Mouse (Mus musculus) skeletal muscle tissue, adult 2 months (tissue): ENCODE data around the gene Stk32c.

Experiments used
- DNase-seq: peaks from one replicate; pipeline ENCODE4 v3.0.0-alpha.2; 2012; ENCODE audit warnings: low read depth, low spot score

The Stk32c gene

DNA sequence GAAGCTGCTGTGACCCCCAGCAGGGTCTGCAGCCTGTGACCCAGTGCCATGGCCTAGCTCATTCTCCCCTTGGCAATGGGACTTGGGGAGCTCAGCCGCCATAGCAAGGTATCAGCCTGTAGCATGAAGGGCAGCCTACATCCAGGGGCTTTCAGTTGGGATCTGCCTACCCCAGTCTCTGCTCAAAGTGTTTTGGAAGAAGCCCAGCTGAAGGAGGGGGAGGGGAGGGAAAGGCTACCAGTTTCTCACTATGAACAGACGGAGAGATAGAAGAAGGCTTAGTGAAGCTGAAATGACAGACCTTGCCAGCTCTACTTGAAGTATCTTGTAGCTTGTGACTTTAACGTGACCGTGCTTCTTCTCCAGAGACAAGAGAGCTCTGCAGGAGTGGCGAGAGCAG is 16.7 kb upstream of the Stk32c start:
- DNase-seq = no peak

DNA sequence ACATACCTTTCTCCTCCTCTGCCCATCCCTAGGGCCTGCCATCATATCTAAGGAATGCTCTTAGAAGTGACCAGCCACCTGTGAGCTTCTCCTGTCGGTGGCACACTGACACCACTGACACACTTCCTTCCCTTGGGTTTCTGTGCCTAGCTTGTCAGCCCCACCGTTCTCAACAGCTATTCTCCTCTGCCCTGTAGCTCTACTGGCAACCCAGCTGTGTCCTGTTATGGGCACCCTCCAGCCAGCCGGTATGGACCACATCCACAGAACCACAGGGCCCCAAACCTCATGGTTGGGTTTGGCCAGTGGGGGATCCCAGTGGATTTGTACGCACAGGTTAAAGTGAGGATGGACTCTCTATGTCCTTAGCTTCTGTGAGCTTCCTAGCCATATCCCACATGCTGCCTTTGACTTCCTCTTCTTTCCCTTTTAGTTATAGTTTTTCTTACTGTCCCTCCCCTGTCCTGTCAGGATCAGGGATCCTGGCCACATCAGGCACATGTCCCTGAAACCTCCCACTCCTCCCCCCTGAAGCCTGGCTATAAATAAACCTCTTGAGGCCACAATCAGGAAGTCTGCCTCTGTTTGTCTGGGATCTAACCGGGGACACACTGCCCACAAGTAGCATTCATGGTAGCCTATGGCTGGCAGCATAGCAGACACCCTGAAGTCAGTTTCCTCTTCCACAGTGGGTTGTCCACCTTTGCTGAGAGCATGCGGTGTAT is 15.5 kb upstream of the Stk32c start:
- DNase-seq = no peak

DNA sequence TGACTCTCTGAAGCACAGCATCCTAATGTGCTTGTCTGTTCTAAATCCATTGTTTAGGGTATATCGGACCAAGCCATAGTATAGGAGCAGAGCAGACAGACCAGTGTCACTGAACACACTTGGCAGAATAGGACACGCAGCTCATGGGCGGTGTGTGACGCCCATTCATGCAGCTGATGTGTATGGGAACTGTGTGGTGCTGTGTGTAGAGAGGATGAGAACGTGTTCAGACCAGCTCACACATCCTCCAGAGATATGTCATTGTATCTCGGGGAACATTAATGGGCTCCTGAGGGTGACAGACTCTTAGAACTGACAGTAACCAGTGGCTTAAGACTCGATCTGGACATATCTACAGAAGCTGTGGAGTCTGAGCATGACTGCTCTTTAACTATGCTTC is 13.3 kb upstream of the Stk32c start:
- no peak for DNase-seq

DNA sequence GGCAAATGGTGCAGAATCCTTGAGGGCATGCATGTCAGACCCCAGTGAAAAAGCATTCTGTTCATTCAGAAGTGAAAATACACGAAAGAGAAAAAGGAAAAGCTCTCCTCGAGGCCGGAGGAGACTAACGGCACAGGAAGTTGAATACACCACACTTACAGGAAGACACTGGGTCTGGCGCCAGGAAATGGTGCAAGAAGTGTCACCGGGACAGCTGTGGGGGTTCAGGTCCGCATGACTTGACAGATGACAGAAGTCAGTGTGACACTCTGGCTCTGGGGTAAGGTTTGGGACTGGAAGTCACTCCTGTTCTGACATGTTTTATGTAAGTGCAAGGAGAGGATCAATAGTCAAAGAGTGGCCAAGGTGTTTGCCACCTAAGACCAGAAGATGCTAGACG is 11.6 kb upstream of the Stk32c start:
- no peak for DNase-seq

DNA sequence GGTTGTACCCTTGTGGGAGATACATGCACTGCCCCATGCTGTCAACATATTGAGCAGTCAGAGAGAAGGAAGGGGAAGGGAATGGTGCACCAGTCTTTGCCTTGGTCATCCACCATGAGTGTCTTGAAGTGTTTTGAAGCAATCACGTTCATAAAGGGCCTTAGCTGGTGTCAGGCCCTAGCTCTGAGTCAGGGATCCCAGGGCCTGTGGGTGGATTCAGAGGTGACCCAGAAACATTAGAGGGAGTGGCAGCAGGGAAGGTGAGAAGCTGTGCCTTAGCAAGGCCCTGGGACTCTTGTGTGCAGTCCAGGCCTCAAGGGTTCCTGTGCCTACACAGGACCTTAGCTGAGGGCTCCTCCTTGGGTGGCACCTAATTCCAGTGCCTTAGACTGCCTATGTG is 11.0 kb upstream of the Stk32c start:
- no peak for DNase-seq

DNA sequence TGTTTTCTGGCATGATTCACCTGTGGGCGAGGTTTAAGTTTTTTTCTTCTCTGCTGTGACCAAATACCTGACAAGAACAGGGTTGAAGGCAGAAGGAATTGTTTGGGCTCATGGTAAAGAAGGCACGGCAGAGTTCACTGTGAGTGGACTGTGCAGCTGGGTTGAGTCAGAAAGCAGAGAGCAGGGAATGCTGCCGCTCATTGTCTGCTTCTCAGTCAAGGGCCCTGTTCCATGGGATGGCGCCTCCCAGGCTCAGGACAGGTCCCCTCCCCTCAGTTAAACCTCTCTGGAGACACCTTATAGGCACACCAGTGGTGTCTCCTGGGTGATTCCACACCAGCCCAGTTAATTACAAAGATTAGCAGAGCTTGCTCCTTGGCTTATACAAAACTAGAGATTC is 9.2 kb upstream of the Stk32c start:
- no peak for DNase-seq

DNA sequence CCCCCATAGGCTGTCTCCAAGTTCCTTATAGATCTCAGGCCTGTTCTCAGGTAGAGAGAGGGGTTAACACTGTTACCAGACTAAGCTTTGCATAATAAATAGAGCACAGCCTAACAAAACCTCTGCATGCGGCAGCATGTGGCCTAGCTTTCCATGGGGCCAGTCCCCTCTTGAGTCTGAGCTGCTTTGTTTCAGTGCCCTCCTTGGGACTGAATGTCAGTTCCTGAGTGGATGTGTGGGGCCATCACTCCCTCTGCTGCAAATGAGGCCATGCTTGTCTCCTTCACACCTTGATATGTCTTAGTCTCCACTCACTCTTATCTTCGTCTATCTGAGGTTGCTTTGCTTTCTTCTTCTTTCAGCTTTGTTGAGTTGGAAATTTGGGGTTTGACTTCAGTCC is 8.7 kb upstream of the Stk32c start:
- no peak for DNase-seq

DNA sequence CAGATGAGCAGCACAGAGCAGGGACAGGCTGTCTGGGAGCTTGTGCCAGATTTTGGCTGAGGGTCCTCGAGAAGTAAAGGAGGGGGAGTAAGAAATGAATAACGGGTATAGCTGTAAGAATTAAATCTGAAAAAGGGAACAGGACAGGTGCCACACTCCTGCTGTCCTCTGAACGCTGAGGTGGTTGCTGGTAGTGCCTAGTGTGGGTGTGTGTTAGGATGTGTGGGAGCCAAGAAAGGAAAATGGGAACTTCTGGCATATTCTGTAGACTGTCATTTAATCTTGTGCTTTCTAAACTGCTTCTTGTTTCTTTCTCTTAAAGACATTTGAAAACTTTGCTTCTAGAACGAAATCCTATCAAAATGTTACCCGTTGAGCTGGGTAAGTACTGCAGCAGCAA is 8.0 kb upstream of the Stk32c start:
- no peak for DNase-seq

DNA sequence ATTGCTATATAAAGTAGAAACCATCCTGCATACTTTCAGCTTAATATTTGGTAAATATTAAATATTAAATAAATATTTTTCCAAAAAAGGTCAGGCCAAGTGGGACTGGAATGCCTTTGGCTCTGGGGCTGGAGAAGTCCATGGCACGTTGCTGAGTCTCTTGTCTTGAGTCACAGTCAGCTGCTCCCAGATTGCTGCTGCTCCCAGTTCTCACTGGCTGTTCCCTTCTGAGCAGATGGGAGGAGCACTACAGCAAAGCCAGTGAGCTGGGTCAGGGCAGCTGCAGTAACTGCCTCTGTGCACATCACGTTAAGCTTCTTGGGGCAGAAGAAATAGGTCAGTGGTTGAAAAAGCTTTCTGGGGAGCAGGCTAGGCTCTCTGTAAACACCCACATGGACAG is 7.2 kb upstream of the Stk32c start:
- peak; percentile 72 for DNase-seq

DNA sequence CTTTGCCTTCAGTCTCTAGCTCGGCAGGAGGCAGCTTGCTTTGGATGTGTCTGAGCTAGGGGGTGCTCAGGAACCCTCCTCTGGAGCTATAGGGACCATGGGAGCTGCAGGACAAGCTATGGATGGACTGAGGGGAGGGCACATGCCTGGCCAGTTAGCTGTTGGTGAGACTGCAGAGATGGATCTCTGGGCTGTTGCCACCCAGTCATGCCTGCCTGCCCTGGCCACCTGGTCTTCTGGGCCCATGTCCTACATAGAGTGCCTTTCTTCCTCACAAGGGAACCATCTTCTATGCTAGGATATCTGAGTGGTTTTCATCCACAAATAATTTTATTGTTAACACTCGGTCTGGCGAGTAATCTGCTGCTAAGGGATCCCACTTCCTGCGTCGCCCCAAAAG is 6.4 kb upstream of the Stk32c start:
- no peak for DNase-seq

DNA sequence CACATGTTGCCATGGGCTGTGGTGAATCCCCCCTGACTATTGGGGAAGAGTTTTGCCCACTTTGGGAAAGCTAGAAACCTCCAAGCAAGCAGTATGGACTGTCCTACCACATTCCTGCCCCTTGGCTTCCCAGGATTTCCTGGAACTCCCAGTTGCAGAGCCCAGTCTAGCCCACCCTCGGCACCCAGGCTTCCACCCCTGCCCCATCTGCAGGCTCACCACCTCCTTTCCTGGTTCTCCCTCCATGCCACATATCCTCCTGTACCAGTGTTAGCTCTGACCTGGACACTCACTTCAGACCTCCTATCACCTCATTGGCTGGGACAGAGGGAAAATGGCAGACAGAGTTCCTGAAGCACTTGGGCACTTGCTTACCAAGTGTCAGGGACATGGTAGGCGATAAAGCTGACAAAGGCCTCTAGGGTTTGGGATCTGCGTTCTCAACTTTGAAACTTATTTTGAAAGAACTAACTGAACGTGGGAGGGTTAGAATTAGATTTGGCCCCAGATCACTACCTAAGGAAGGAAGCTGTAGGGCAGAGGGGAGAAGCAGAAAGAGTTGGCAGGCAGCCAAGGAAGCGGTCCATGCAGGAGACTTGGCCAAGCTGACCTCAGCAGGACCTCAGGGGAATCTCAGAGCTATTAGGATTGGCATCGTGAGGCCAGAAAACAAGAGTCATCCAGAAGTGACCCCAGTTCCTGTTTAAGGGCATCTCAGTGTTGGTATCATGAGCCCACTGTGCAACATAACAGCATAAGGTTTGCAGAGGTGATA is 5.7 kb upstream of the Stk32c start:
- peak; percentile 39 for DNase-seq

DNA sequence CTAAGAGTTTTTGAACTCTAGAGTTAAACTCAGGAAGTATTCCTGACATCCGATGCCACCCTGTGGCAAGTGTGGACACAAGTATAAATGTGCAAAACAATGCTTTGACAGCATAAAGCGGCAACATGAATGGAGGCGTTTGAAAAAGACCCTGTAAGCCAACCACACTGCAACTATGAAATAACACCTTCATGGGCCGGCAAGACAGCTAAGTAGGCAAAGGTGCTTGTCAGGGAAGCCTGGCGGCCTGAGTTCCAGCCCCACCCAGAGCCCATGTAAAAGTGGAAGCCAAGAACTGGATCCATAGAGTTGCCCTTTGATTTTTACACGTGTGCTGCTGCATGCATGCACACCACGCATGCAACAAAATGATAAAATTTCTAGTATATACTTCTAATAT is 3.9 kb upstream of the Stk32c start:
- no peak for DNase-seq

DNA sequence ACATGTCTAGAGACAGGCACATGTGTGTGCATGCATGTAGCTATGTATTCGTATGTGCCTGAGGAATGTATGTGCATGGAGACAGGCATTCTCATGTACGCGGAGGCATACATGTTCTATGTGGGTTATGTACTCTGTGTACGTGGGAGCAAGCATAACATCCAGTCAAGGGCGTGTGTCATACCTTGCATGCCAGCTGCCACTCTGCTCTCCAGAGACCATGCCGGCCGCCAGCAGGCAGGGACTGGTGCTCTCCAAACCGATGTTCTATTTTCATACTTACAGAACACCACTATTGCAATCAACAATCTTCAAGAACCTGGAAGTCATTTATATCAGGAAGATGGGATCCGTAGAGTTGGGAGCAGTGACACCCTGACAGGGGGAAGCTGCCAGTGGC is 3.4 kb upstream of the Stk32c start:
- no peak for DNase-seq

DNA sequence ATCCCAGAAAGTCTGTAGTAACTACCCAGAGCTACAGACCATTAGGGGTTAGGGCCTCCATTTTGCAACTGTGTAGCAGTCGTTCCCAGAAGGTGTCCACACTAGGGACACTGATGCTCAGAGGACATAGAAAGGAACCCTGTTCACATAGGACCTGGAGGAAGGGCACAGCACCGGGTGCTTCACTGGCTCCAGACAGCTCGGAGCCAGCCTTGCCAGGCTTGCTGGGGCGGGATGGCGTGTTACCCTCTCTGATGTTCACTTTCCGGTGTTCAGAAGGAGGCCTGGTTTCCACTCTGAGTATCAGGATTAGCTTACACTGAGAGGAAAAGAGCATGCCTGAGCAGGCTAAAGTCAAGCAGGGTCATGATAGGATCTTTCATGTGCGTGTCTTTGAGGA is 2.8 kb upstream of the Stk32c start:
- no peak for DNase-seq

DNA sequence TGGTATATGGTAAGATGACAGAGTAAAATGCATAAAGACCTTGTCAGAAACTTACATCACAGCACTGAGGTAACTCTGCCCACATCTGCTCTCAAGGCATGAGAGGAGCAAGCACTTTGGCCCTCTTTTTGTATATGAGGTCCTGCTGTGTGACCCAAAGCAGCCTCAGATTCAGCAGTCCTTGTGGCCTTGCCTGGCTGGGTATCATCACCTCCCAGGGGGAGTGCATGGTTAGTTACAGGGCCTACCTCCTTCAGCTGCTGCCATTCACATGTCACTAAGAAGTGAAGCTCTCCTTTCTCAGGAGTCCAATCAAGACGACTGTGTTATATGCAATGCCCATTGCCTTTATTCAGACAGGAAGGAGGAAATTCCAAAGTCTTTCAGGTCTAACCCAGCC is 2.4 kb upstream of the Stk32c start:
- no peak for DNase-seq

DNA sequence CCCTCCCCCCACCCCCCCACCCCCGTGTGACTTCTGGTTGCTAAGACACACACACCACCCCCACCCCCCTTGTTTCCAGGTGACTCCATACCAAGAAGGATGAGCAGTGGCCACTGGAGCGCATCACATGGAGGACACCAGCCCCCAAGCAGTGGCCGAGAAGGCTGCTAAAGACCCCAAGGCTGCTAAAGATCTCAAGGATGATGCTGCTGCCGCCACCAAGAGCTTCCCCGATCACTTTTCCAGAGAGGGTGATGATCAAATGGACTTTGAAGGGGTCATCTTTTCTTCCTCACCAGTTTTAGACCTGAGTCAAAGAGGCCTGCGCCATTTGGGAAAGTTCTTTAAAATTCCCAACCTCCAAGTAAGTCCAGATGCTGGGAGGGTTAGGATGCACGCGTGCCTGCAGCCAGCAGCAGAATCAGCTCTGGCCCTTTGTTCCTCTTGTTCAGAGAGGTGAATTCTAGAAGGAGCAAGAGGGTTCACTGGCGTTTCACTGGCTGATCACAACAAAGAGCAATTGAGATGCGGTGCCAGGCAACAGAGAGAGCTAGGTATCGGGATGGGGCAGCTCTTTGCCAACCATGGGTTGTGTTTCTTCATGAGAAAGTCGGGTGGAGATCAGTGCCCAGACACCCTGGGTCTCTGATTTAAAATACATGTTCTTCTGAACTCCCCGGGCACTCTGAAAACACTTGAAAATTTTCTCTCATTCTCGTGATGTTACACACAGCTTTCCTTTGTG is 1.7 kb upstream of the Stk32c start:
- no peak for DNase-seq

DNA sequence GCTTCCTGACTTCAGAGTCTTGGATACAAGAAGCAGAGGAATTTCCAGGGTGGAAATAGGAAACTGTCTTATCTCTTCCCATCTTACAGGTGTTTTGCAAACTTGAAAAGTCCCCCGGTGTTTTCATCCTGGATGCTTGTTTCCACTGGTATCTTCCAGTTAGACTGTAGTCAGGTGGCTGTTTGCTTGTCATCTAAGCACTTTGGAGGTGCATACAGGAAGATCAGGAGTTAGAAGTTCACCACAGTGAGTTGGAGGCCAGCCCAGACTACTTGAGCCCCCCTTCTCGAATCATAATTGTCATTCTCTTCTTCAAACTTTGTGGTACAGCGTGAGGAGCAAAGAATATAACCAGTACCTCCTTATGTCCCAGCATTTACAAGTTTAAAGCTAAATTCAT is 1.1 kb upstream of the Stk32c start:
- DNase-seq = no peak

DNA sequence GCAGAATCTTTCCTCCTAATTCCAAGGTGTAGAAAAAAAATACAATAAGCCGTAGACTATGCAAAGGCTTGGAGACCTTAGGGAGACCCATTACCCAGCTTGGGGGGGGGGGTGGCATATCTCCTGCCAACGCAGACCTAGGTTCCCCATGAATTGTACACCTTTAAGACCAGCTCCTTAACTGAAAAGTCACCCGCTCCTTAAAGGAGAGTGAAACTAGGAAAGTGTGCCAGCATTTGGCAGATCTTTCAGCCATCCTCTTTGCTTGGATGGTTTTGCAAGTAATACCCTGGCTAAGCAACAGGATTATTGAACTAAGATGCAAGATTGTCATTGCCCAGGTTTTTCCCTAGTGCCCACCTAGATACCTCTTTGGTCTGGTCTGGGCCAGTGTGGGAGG is 644 bp upstream of the Stk32c start:
- DNase-seq = no peak

DNA sequence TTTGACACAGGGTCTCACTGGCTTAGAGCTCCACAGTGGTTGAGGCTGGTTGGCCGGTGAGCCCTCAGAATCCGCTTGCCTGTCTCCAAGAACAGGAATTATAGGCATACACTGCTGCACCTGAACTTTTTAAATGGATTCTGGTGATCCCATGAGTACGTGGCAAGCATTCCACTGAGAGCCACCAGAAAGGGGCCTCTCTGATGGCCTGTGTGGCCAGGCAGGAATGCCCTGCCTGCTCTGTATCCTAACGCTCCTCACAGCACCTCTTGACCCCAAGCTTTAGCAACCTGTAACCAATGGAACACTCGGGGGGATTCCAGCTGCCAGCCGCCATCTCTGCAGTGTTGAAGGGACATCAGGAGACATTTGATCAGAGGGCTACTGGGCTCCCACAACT is 1.3 kb downstream of the Stk32c start:
- DNase-seq = no peak

DNA sequence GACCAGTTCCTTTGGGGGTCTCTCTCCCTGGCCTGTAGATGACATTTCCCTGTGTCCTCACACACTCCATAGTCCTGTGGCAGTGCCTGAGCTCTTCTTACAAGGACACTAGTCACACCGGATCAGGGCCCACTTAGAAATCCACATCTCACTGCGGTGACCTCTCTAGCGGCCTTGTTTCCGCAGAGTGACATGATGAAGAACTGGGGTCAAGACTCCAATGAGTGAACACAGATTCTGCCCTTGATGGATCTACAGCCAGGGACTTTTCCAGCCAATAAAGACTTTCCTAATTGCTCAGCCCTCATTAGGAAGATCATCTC is 4.4 kb downstream of the Stk32c start:
- no peak for DNase-seq

DNA sequence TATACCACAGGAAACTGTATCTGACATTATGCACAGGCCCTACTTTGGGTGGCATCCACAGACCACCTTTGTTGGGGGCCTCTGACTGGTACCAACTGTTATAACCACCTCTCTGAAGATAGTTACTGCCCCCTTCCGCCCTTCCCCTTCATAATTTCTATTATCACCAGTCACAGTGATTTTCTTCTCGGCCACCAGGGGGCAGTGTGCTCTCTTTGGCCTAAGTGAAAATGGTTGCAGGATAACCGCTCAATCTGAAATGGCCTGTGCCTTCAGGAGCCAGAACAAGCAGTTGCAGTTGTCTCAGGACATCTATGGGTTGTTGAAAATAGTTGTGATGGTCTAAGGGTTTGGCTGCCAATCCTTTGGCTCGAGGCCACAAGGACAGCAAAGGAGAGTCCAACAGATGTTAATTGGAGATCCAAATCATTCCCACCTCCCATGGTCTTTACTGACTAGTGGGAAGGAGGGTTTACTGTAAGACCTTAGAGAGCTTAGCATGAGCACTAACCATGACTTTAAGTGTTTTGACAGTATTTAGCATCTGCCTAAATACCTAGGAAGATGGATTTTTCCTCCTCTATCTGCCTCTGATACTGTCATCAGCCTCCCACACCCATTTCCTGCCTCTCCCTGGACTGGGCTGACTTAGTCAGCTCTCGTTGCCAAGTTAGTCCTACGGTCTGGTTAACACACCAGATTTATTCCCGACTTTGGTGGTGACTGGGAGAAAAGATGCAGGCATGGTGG is 4.9 kb downstream of the Stk32c start:
- peak; percentile 59 for DNase-seq

DNA sequence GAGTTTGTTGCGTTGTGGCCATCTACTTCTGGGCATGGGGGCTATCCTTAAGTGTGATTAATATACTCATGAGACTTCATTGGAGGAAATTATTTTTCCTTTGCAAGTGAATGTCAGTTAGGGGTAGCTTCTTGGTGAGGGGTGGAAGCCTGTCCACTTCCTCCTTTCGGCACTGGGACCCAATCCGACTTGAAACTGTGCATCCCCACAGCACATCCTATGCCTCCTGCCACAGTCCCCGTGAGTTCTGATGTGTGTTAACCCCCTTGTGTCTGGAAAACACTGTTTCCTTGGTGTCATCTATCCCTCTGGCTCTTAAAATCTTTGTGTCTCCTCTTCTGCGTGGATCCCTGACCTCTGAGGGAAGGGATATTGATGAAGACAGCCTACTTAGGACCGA is 11.9 kb downstream of the Stk32c start:
- DNase-seq = no peak
